Mouse (Mus musculus) adrenal gland, postnatal 10 days (tissue): ENCODE measurements around the gene Bahd1. TPM values are rescaled to one million over a fixed set of nuclear protein-coding genes. Genes with fewer than 3 reads are reported as not detected.

Experiments
- DNase-seq: peaks from one replicate; pipeline ENCODE4 v3.0.0; 2021; ENCODE audit warnings: mixed read lengths
- long read RNA-seq, 2 experiments: library from polyadenylated mRNA; stranded (forward); transcript quantifications; one replicate each; pipeline ENCODE4 v2.0.0; 2021
- total RNA-seq, 2 experiments: library from RNA; stranded (reverse); gene quantifications; 2 replicates each; pipeline ENCODE4 v1.2.3; 2021

Gene Bahd1
- total RNA-seq, result 10 to 100 TPM; 30.1 to 37.9 TPM
- long read RNA-seq, experiment 1, full-length matches to known transcripts, result 1 of 11 reads
- long read RNA-seq, experiment 1, partial matches to known transcripts, result 8 of 11 reads
- long read RNA-seq, experiment 1, other reads (novel, unspliced or antisense), result 2 of 11 reads
- long read RNA-seq, experiment 2, partial matches to known transcripts, result 0 of 1 reads
- long read RNA-seq, experiment 2, other reads (novel, unspliced or antisense), result 1 of 1 reads

GRCm38 (mm10) chr2:118899981-118900825 is at the start of gene Bahd1:
Gene Bahd1 (plus strand): TSS chr2:118900377.
- peak; percentile 76 for DNase-seq

DNA sequence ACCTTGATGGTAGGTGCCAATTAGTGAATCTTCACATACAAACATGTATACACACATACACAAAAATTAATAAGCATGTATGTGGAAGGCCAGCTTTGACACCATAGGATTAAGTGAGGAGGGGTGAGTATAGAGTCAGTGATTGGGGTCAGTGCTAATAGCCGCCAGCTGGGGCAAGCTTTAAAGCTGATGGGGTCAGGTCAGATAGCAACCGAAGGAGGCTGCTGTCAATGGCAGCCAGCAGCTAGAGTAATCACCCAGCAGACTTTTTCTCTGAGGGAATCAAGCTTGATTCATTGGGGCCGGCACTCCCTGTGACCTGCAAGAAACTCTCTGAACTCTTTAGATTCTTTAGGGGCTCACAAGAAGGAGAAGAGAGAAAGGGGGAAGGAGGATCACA is 48.4 kb upstream of the Bahd1 start:
- DNase-seq, result no peak

- DNase-seq, result peak; percentile 95
Measured at GRCm38 (mm10) chr2:118861454-118862339, 38.5 kb upstream of the Bahd1 start, which contains the start of gene Ivd. Gene Ivd (plus strand): TSS chr2:118861954.

- DNase-seq, result no peak
Measured at GRCm38 (mm10) chr2:118862340-118862675, 37.9 kb upstream of the Bahd1 start.

- no peak for DNase-seq
Measured at GRCm38 (mm10) chr2:118870601-118871000, 29.6 kb upstream of the Bahd1 start.

- DNase-seq, result no peak
Measured at GRCm38 (mm10) chr2:118871032-118871431, 29.1 kb upstream of the Bahd1 start.

DNA sequence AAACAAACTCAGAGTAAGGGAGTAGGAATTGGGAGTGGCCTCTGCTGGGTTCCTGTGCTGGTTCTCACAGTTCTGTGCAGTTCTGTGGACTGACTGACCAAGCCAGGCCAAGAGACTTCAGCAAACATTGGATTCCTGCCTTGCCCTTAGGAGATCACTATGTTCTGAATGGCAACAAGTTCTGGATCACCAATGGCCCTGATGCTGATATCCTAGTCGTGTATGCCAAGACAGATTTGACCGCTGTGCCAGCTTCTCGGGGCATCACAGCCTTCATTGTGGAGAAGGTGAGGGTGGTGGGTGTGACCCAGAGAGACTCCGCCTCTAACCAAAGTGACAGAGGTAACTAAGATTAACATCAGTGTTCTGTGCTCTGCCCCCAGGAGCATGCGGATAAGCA is 27.2 kb upstream of the Bahd1 start:
- no peak for DNase-seq

DNA sequence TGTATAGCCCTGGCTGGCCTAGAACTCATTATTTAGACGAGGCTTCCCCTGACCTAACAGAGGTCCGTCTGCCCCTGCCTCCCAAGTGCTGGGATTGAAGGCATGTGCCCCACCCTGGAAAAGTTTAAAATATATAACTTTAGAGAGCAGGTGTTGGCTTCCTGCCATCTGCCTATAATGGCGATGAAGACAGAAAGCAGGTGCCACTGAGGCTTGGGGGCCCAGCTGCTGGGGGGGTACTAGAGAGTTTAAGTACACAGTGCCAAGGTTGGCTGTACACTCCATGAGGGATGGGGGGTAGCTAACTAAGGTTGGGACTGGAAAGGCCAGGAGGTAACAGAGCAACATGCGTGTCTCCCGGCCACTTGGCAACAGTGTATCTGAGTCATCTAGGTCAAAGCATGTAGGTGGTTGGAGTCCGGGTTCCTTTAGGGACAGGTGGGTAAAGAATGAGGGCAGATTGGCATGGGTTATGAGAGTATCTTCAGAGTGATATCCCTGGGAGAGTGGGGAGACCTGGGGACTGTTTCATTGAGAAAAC is 26.2 kb upstream of the Bahd1 start:
- no peak for DNase-seq

DNA sequence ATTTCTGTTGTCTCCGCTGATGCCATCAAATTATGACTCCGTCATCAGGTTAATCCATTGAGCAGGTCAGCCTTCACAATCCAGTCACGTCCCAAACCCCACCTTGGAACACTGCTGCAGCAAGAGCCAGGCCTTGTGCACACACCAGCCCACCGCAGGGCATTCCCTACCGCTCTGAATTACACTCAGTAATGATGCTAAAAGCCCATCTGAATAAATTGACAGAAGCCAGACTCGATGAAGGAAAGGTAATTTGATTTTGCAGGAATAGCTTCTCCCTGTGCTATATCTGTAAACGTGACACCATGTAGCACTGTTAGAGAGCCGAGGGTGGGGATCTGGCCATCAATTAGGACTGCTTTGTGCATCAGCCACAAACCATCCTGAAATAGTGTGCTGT is 24.9 kb upstream of the Bahd1 start:
- DNase-seq, result no peak

- no peak for DNase-seq
Measured at GRCm38 (mm10) chr2:118876453-118876852, 23.7 kb upstream of the Bahd1 start.

- DNase-seq, result peak; percentile 59
Measured at GRCm38 (mm10) chr2:118881019-118881418, 19.2 kb upstream of the Bahd1 start.

- DNase-seq, result no peak
Measured at GRCm38 (mm10) chr2:118881956-118882355, 18.2 kb upstream of the Bahd1 start.

DNA sequence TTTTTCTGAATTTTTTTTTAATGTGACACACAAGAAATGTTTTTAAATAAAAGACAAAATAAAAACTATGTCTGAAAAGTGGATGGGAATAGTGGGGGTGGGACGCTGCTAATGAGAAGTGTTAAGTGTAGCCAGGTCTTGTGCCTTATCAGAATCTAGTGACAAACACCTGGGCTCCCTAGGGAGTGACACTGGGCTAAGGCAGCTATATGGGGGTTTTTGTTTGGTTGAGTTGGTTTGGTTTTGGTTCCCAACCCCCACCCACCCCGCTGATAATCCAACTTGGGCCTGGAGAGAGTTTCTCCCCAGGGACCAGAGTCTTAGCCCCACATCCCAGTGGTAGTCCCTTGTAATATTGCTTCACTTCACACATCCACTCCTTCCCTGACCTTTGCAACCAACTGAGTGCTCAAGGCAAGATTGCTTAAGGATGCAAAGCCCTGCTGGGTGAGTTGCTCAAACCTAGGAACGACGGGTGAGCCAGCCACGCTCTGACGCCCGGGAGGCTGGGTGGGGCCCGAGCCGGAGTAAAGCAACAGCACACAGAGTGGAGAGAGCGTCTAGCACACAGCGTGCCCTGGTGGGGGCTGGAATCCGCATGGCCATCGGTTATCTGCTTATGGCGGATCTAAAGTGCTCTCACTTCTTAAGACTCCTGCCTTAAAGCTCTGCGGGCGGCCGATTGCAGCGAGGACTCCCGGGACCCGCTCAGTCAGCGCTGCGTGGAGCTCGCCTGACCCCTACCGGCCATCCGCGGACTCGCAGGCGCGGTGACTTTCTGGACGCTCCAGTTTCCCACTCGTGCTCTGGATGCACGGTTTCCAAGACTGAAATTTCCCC is 17.1 kb upstream of the Bahd1 start:
- DNase-seq, result peak; percentile 94

GRCm38 (mm10) chr2:118887440-118887839 is 12.7 kb upstream of the Bahd1 start:
- DNase-seq, result no peak

GRCm38 (mm10) chr2:118887845-118888548 is 12.2 kb upstream of the Bahd1 start:
- peak; percentile 49 for DNase-seq

DNA sequence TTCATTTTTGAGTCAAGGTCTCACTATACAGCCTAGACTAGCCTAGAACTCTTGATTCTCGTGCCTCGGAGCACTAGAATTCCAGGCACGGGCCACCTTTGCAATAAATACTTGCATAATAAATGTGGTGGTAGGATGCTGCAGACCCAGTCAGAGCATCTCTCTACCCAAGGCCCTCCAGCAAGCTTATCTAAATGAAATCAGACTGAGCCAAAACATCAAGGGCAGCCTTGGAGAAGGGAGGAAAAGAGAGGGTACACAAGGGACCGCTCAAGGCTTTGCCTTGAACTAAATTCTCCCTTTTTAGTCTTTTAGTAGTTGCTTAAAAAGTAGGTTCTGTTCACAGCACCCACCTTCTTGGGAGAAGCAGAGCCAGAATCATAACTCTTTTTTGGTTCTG is 9.0 kb upstream of the Bahd1 start:
- no peak for DNase-seq

DNA sequence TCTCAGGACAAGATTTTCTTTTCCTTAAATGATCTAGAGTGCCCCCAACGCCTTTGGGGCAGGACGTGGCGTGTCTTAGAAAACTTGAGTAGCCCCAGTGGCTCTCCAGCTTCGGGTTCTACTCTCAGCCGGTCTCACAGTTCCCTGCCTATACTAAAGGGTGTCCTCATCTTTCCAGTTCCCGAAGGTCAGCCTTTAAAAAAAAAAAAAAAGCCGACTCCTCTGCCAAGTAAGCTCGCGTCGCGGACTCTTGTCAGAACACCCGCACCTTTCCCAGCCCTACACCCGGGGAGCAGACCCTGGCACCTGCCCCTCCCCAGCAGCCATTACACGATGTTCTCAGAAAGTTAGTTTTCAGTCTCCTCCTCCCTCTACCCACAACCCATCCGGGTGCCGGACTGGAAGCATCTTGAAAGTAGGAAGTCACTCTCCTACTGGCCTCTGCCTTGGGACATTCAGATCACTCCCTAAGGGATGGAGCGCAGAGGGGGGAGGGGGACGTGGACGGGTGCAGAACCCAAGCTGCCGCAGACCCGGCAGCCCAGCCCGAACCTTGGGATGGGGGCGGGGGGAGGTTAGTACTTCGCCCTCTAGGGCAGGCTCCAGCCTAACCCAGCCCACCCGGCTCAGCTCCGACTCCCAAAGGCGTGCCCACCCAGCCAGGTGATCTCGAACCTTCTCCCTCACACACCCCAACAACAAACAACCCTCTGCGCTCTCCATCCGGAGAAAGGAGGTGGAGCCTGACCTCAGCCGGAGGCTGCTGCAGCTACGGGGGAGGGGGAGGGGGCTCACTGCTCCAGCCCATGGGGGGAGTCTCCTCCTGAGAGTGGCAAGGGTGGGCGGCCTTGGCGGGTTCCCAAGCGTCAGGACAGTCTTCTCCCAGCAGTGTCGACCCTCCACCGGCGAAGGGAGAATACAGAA is 3.9 kb upstream of the Bahd1 start:
- peak; percentile 79 for DNase-seq

DNA sequence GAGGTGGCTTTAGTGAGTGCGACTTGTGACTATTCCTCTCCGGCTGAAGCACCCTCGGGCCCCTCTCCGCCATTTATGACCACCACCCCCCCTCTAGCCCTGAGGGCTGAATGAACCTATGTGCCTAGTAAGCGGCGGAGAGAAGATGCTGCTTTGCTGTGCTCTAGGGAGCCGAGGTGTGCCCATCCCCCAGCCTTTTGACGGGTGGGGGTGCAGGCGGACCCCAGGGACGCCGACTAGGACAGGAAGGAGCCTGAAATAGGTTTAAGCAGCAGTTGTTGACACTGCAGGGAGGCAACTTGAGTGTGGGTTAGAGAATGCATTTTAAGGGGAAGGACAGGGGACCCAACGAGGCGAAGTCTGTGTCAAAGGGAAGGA is 3.3 kb upstream of the Bahd1 start:
- peak; percentile 48 for DNase-seq

- no peak for DNase-seq
Measured at GRCm38 (mm10) chr2:118897392-118897791, 2.8 kb upstream of the Bahd1 start.

GRCm38 (mm10) chr2:118897808-118898207 is 2.4 kb upstream of the Bahd1 start:
- no peak for DNase-seq
